Mouse (Mus musculus) liver, embryonic 13.5 days (tissue): ENCODE results near the gene Treml4. TPM values are rescaled to one million over a fixed set of nuclear protein-coding genes. Genes with fewer than 3 reads are reported as not detected.
"Not testable (repeated sequence)": the region's sequence is repeated elsewhere in the genome, so short reads cannot be mapped to it uniquely, and the experiment has no call there.

Experiments
- ATAC-seq: fragments of 200-750 bp; cut with Nextera tagmentation; 2 replicates; pipeline ENCODE4 v1.8.0; 2017; ENCODE audit warnings: low read depth, mild to moderate bottlenecking, moderate number of reproducible peaks, moderate library complexity
- DNase-seq: peaks from one replicate; pipeline ENCODE4 v3.0.0; 2022
- H3K27ac ChIP-seq: fragments of 300-500 bp; sonication (generic); 2 replicates; pipeline ENCODE4 v1.5.1; 2015; ENCODE audit warnings: moderate library complexity, mild to moderate bottlenecking, inconsistent platforms
- H3K27me3 ChIP-seq: fragments of 300-500 bp; sonication (generic); 2 replicates; pipeline ENCODE4 v1.6.1; 2015; ENCODE audit warnings: mild to moderate bottlenecking, inconsistent platforms
- H3K36me3 ChIP-seq: fragments of 300-500 bp; sonication (generic); 2 replicates; pipeline ENCODE4 v1.6.1; 2015; ENCODE audit warnings: mild to moderate bottlenecking, inconsistent platforms
- H3K4me1 ChIP-seq: fragments of 300-500 bp; sonication (generic); replicated peaks from 2 replicates; pipeline ENCODE4 v1.6.1; 2015; ENCODE audit warnings: inconsistent platforms
- H3K4me2 ChIP-seq: fragments of 300-500 bp; sonication (generic); 2 replicates; pipeline ENCODE4 v1.6.1; 2015; ENCODE audit warnings: inconsistent platforms, mild to moderate bottlenecking, moderate library complexity
- H3K4me3 ChIP-seq: fragments of 300-500 bp; sonication (generic); replicated peaks from 2 replicates; pipeline ENCODE4 v1.5.1; 2015; ENCODE audit warnings: mild to moderate bottlenecking, inconsistent platforms
- H3K9ac ChIP-seq: fragments of 300-500 bp; sonication (generic); 2 replicates; pipeline ENCODE4 v1.6.1; 2015; ENCODE audit warnings: mild to moderate bottlenecking, inconsistent platforms
- H3K9me3 ChIP-seq: fragments of 300-500 bp; sonication (generic); replicated peaks from 2 replicates; pipeline ENCODE4 v1.6.1; 2016; ENCODE audit warnings: inconsistent platforms
- WGBS: fragments of 180-500 bp; shearing (Covaris S2); methylation state at CpG from one replicate; pipeline ENCODE4 v1.1.7; 2015; ENCODE audit not compliant: insufficient replicate concordance; 5-methylcytosine and 5-hydroxymethylcytosine counted together
- polyA plus RNA-seq: library from polyadenylated mRNA; unstranded; fragments of >200 nt; fragmentation: Nextera tagmentation; extraction: Ambion mirVana; gene quantifications from 2 replicates; pipeline ENCODE4 v1.2.1, GENCODE M21; 2015

Treml4 gene
- polyA plus RNA-seq, 1 experiment from 2014 or later, result 3.5 TPM

DNA sequence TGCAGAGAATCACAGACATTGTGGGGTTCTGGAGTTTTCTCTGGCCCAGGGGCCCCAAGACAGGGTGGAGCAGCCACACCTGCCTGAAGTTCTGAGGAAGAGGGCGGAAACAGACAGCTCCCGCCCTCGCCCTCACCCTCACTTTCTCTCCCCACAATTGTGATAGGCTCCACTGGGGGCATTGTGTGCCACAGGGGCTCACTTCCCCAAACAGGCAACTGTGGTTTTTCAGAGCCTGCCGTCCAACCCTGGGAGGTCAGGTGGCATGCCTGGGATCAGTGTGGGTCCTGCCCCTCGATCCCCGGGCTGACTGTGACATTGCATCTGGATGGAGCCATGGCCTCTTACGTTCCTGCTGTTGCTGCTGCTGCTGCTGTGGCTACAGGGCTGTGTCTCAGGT is 36.1 kb downstream of the Treml4 start:
- no peaks in the 10 kb centered on the region for H3K9me3 ChIP-seq

GRCm38 (mm10) chr17:48300861-48301260 is 36.8 kb downstream of the Treml4 start:
- peak; percentile 9; the same call in 1 of the 2 replicates for ATAC-seq
- 11% methylated on average over 9 of the region's 9 CpGs for WGBS
- H3K4me1 ChIP-seq, result peaks cover 72% of the 10 kb centered on the region

More for the DNA sequence above, 36.1 kb downstream of the Treml4 start:
- Histone ChIP-seq H3K27me3 (no peaks in the 10 kb centered on the region), H3K36me3 (peaks cover 22% of the 10 kb centered on the region), H3K9ac (peak overlapping the region; percentile 80), H3K4me1 (peaks cover 72% of the 10 kb centered on the region), H3K4me2 (peak overlapping the region; percentile 88), H3K4me3 (peak overlapping the region; percentile 69), H3K27ac (peak overlapping the region; percentile 94)
- DNase-seq, result peak; percentile 68
- WGBS, result 6% methylated on average over 7 of the region's 7 CpGs
- ATAC-seq, result peak; percentile 80

GRCm38 (mm10) chr17:48301792-48302191 is 37.7 kb downstream of the Treml4 start:
- Histone ChIP-seq H3K4me2 (peak overlapping the region; percentile 88), H3K9ac (peak overlapping the region; percentile 80; the same call in 1 of the 2 replicates), H3K27ac (peak overlapping the region; percentile 94), H3K27me3 (no peaks in the 10 kb centered on the region), H3K36me3 (peaks cover 30% of the 10 kb centered on the region), H3K9me3 (no peaks in the 10 kb centered on the region), H3K4me3 (peak overlapping the region; percentile 69), H3K4me1 (peaks cover 67% of the 10 kb centered on the region)
- DNase-seq (no peak), ATAC-seq (no peak)
- 59% methylated on average over 5 of the region's 5 CpGs for WGBS

More at GRCm38 (mm10) chr17:48300861-48301260, 36.8 kb downstream of the Treml4 start:
- Histone ChIP-seq H3K4me3 (peak overlapping the region; percentile 69), H3K9ac (peak overlapping the region; percentile 80), H3K36me3 (peaks cover 22% of the 10 kb centered on the region), H3K4me2 (peak overlapping the region; percentile 88), H3K27me3 (no peaks in the 10 kb centered on the region), H3K27ac (peak overlapping the region; percentile 94), H3K9me3 (no peaks in the 10 kb centered on the region)
- peak; percentile 41 for DNase-seq

GRCm38 (mm10) chr17:48312124-48312523 is 48.0 kb downstream of the Treml4 start:
- 44% methylated on average over 2 of the region's 2 CpGs for WGBS
- no peak for ATAC-seq

GRCm38 (mm10) chr17:48315905-48316579 is 51.9 kb downstream of the Treml4 start, which contains the start of gene B430306N03Rik:
B430306N03Rik (plus strand) TSS chr17:48316141.
- 0 out of 2 replicates have a peak within 1 kb of the TSS, but pooled peaks have one; percentile 29 for H3K27ac ChIP-seq

More at GRCm38 (mm10) chr17:48312124-48312523, 48.0 kb downstream of the Treml4 start:
- H3K27ac ChIP-seq, result no peak overlapping the region
- DNase-seq, result no peak
- H3K36me3 ChIP-seq, result peaks cover 17% of the 10 kb centered on the region; the same call in 1 of the 2 replicates
- no peaks in the 10 kb centered on the region for H3K9me3 ChIP-seq
- H3K4me1 ChIP-seq, result no peaks in the 10 kb centered on the region
- no peak overlapping the region for H3K4me3 ChIP-seq
- H3K27me3 ChIP-seq, result no peaks in the 10 kb centered on the region
- H3K4me2 ChIP-seq, result no peak overlapping the region
- H3K9ac ChIP-seq, result no peak overlapping the region

DNA sequence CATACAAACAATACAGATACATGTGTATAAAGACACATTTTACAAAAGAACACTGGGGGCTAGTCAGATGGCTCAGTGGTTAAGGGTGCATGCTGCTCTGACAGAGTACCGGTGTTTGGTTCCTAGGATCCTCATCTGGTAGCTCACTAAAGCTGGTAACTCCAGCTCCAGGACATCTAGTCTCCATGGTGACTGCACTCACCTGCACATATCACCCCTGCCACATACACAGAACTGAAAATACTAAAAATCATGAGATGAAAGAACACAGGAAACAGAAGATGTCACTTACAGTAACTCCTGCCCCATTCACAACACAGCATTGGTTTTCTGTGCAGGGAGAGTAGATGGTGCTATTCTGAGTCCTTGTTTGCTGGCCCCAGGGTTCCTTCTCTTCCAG is 54.6 kb downstream of the Treml4 start:
- no peaks in the 10 kb centered on the region for H3K36me3 ChIP-seq
- WGBS, result 89% methylated on average over 1 of the region's 1 CpGs
- no peak overlapping the region for H3K4me3 ChIP-seq
- H3K27ac ChIP-seq, result no peak overlapping the region
- no peak overlapping the region for H3K4me2 ChIP-seq
- H3K4me1 ChIP-seq, result peaks cover 30% of the 10 kb centered on the region
- ATAC-seq (no peak), DNase-seq (no peak)
- H3K9me3 ChIP-seq, result no peaks in the 10 kb centered on the region
- no peak overlapping the region for H3K9ac ChIP-seq
- no peaks in the 10 kb centered on the region for H3K27me3 ChIP-seq

More at GRCm38 (mm10) chr17:48315905-48316579, 51.9 kb downstream of the Treml4 start, which contains the start of gene B430306N03Rik:
- ATAC-seq, H3K36me3 ChIP-seq, H3K27me3 ChIP-seq, H3K9me3 ChIP-seq, DNase-seq, H3K9ac ChIP-seq, H3K4me2 ChIP-seq, H3K4me3 ChIP-seq: not testable (repeated sequence)
- H3K4me1 ChIP-seq, result peaks cover 11% of the 10 kb centered on the region
- WGBS, result 42% methylated on average over 3 of the region's 3 CpGs

GRCm38 (mm10) chr17:48321279-48321678 is 57.2 kb downstream of the Treml4 start:
- Histone ChIP-seq H3K36me3 (no peaks in the 10 kb centered on the region), H3K27ac (no peak overlapping the region), H3K9me3 (no peaks in the 10 kb centered on the region), H3K4me2 (no peak overlapping the region), H3K9ac (no peak overlapping the region), H3K4me1 (peaks cover 44% of the 10 kb centered on the region), H3K27me3 (no peaks in the 10 kb centered on the region), H3K4me3 (no peak overlapping the region)
- 47% methylated on average over 2 of the region's 2 CpGs for WGBS
- peak; percentile 47; the same call in 1 of the 2 replicates for ATAC-seq
- DNase-seq, result no peak

DNA sequence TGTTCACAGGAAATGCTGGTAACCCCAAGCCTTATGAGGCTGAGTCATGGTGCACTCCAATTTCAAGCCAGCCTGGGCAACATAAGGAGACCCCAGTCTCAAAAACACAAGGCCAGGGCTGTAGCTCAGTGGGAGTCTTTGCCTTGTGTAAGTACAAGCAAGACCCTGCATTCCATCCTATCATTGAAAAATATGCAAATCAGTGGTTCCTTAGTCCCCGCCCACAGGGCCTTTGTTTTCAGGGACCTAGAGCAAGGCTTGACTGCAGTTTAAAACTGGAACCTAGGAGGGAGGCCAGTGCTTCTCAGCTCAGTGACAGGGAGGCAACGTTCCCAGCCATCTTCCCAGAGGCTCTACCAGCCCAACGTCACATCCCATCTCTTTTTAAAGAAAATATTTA is 59.1 kb downstream of the Treml4 start:
- 41% methylated on average over 3 of the region's 3 CpGs for WGBS
- ATAC-seq (no peak), DNase-seq (no peak)
- no peak overlapping the region for H3K27ac ChIP-seq
- H3K9ac ChIP-seq, result no peak overlapping the region
- H3K36me3 ChIP-seq, result no peaks in the 10 kb centered on the region
- H3K4me1 ChIP-seq, result peaks cover 44% of the 10 kb centered on the region
- H3K27me3 ChIP-seq, result no peaks in the 10 kb centered on the region
- no peaks in the 10 kb centered on the region for H3K9me3 ChIP-seq
- H3K4me2 ChIP-seq, result no peak overlapping the region
- H3K4me3 ChIP-seq, result no peak overlapping the region

- Histone ChIP-seq H3K36me3 (no peaks in the 10 kb centered on the region), H3K4me2 (no peak overlapping the region), H3K9me3 (no peaks in the 10 kb centered on the region), H3K27me3 (no peaks in the 10 kb centered on the region), H3K9ac (no peak overlapping the region), H3K4me1 (peaks cover 44% of the 10 kb centered on the region), H3K4me3 (no peak overlapping the region), H3K27ac (peak overlapping the region; percentile 61)
- DNase-seq (no peak), ATAC-seq (no peak)
- 41% methylated on average over 5 of the region's 5 CpGs for WGBS
Observed at GRCm38 (mm10) chr17:48324258-48324657, 60.2 kb downstream of the Treml4 start.
